Mouse (Mus musculus): ENCODE results near the gene Arpc5. TPM values are rescaled to one million over a fixed set of nuclear protein-coding genes. Genes with fewer than 3 reads are reported as not detected.

Gene Arpc5
- 100 to 1,000 TPM; 371 to 389 TPM for total RNA-seq (2023)

GRCm38 (mm10) chr1:152766032-152766772, at the start of gene Arpc5, which contains the start of gene Rgl1:
Gene Arpc5, plus strand, starts transcription at chr1:152766542.
Gene Rgl1, minus strand, starts transcription at chr1:152766351.

GRCm38 (mm10) chr1:152750312-152750965, 15.9 kb upstream of the Arpc5 start, which contains the start of gene Apobec4:
Gene Apobec4, plus strand, starts transcription at chr1:152750551.

GRCm38 (mm10) chr1:152799897-152800296, 33.6 kb downstream of the Arpc5 start, which contains the start of gene Ncf2:
Gene Ncf2, plus strand, starts transcription at chr1:152800194.

Other genes starting within 250 kb of the Arpc5 start
- not detected for gene Apobec4, start 16.0 kb upstream of the Arpc5 start, total RNA-seq (2023)
- gene Rgl1, start 191 bp upstream of the Arpc5 start, total RNA-seq (2023): 100 to 1,000 TPM; 101 to 133 TPM
- gene Ncf2, start 33.7 kb downstream of the Arpc5 start, total RNA-seq (2023): 100 to 1,000 TPM; 821 TPM
- gene Smg7, start 136.1 kb downstream of the Arpc5 start, total RNA-seq (2023): 10 to 100 TPM; 63.0 to 65.4 TPM
- not detected for gene Nmnat2, start 188.5 kb downstream of the Arpc5 start, total RNA-seq (2023)

All from monocyte, adult 59 days (primary cell).